Mouse (Mus musculus) right cerebral cortex, adult 18-20 months (tissue): Measurements from ENCODE around the gene Zbtb44.
"Not testable (repeated sequence)": the region's sequence is repeated elsewhere in the genome, so short reads cannot be mapped to it uniquely, and the experiment has no call there.

ENCODE experiments used
- DNase-seq: peaks from one replicate; pipeline ENCODE4 v3.0.0; 2022; ENCODE audit warnings: mixed read lengths

The Zbtb44 gene

GRCm38 (mm10) chr9:31030532-31031413 is at the start of gene Zbtb44:
Gene Zbtb44 (plus strand): TSS chr9:31030644.
- DNase-seq, result peak; percentile 71

GRCm38 (mm10) chr9:30985782-30986181 is 44.7 kb upstream of the Zbtb44 start:
- DNase-seq, result no peak

GRCm38 (mm10) chr9:30993106-30993505 is 37.3 kb upstream of the Zbtb44 start:
- no peak for DNase-seq

GRCm38 (mm10) chr9:30996590-30997562 is 33.6 kb upstream of the Zbtb44 start:
- no peak for DNase-seq

- DNase-seq, result no peak
Observed at GRCm38 (mm10) chr9:31000641-31001040, 29.8 kb upstream of the Zbtb44 start.

- no peak for DNase-seq
Observed at GRCm38 (mm10) chr9:31002528-31002927, 27.9 kb upstream of the Zbtb44 start.

- DNase-seq, result no peak
Observed at GRCm38 (mm10) chr9:31009334-31009733, 21.1 kb upstream of the Zbtb44 start.

GRCm38 (mm10) chr9:31010040-31010439 is 20.4 kb upstream of the Zbtb44 start:
- DNase-seq, result no peak

- DNase-seq, result no peak
Observed at GRCm38 (mm10) chr9:31010749-31011148, 19.7 kb upstream of the Zbtb44 start.

- no peak for DNase-seq
Observed at GRCm38 (mm10) chr9:31011533-31011932, 18.9 kb upstream of the Zbtb44 start.

- no peak for DNase-seq
Observed at GRCm38 (mm10) chr9:31012674-31013073, 17.8 kb upstream of the Zbtb44 start.

GRCm38 (mm10) chr9:31013415-31013814 is 17.0 kb upstream of the Zbtb44 start:
- no peak for DNase-seq

GRCm38 (mm10) chr9:31017616-31018015 is 12.8 kb upstream of the Zbtb44 start:
- no peak for DNase-seq

- DNase-seq, result no peak
Observed at GRCm38 (mm10) chr9:31018158-31018557, 12.3 kb upstream of the Zbtb44 start.

- DNase-seq, result no peak
Observed at GRCm38 (mm10) chr9:31018705-31019104, 11.7 kb upstream of the Zbtb44 start.

GRCm38 (mm10) chr9:31028251-31028650 is 2.2 kb upstream of the Zbtb44 start:
- DNase-seq, result no peak

- DNase-seq, result peak; percentile 96
Observed at GRCm38 (mm10) chr9:31029751-31030511, 513 bp upstream of the Zbtb44 start.

GRCm38 (mm10) chr9:31031414-31031843 is 985 bp downstream of the Zbtb44 start:
- no peak for DNase-seq

- no peak for DNase-seq
Observed at GRCm38 (mm10) chr9:31032546-31032945, 2.1 kb downstream of the Zbtb44 start.

- DNase-seq, result no peak
Observed at GRCm38 (mm10) chr9:31050208-31050607, 19.8 kb downstream of the Zbtb44 start.

- DNase-seq, result not testable (repeated sequence)
Observed at GRCm38 (mm10) chr9:31051509-31051908, 21.1 kb downstream of the Zbtb44 start.

- DNase-seq, result peak; percentile 9
Observed at GRCm38 (mm10) chr9:31058723-31059122, 28.3 kb downstream of the Zbtb44 start.

GRCm38 (mm10) chr9:31070706-31071105 is 40.3 kb downstream of the Zbtb44 start:
- no peak for DNase-seq
